Mouse (Mus musculus) right cerebral cortex, adult 2 months (tissue): ENCODE results near the gene Tmem117.

ENCODE experiments used
- DNase-seq, 2 experiments: peaks; one replicate each; pipeline ENCODE4 v3.0.0; 2021 to 2022; ENCODE audit warnings: low spot score in 2 of 2

The Tmem117 gene

DNA sequence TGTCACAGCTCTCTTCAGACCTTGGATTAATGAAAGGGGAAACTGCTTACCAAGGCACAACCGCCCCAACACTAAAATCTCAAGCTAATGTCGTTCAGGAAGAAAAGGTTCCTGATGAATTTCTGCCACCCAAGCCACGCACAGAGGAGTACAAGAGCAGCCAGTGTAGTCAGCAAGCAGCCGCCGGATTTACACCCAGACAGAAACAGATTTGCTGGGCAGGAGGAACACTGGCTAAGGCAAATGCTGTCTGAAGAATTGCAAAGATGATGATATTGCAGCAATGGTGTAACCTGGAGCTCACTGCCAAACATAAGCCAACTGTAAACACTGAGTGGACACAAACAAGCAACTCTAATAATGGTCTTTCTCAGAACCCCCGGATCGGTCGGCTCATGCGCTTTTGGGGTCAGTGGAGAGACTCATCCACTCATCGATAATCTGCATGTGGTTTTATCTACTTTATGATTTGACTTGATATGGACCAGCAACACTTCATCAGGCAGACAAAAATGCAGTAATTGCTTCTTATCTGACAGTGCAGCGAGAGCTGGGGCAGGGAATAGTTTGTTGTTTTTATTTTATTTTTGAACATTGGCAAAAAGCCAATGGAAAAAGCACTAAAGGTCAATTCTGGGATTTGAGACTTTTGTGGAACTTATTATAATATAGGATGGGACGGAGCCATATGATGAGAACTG is 509.8 kb downstream of the Tmem117 start:
- DNase-seq: no peak

GRCm38 (mm10) chr15:95144131-95144530 is 515.1 kb downstream of the Tmem117 start:
- DNase-seq: no peak

DNA sequence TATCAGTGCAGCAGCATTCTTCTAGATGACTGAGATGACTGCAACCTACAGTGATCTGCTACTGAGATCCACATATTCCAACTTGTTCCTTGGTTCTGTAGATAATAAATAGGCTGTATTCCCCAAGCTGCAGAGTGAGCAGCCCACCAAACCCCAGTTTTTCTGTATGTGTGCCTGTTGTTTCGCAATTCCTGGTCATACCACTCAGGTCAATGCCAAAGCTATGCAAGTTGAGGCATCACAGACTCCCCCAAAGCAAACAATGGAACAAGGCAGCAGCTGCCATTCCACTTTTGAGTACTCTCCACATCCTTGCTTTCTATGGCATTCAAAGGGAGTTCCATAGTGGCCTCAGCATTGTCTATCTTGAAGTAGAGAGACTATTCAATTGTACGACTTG is 516.1 kb downstream of the Tmem117 start:
- DNase-seq: no peak
